Mouse (Mus musculus) activated CD4-positive, CD25-positive, alpha-beta regulatory T cell (primary cell): ENCODE measurements around the gene Tsen2. TPM values are rescaled to one million over a fixed set of nuclear protein-coding genes. Genes with fewer than 3 reads are reported as not detected.

Source experiments
- polyA plus RNA-seq, 2 experiments: library from polyadenylated mRNA; unstranded; fragments of 100-300 nt; shearing (Covaris generic); gene quantifications; one replicate each; pipeline ENCODE4 v1.2.1; 2017

Gene Tsen2
- 10 to 100 TPM in 1 of 2 experiments, 1 to 10 TPM in 1; 5.8 to 14.1 TPM for polyA plus RNA-seq

GRCm38 (mm10) chr6:115544442-115544970 lies at the start of gene Tsen2:
Gene Tsen2 (plus strand): TSS chr6:115544664.

DNA sequence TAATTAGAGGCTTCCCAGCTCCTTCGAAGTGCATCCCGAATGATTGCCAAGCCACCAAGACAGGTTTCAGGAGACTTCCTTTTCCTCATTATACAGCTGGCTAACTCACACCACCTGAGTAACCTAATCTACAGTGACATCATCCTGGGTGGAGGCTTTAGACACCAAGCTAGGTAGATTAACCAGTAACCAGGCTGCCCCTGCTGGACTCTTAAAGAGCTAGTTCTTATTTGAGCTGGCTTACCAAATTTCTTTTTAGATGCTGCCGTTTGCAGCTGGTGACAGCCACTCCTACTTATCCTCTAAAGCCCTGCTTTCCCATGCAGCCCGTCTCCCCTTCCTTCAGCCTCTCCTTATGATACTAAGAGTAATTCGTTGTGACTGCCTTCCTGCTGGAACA lies 48.0 kb downstream of the Tsen2 start, which contains the start of gene Mkrn2os:
Gene Mkrn2os (minus strand): TSS at position 119 of the 400 bp plus-strand sequence.

GRCm38 (mm10) chr6:115601715-115602523 lies 57.5 kb downstream of the Tsen2 start, which contains the start of gene Mkrn2:
Gene Mkrn2 (plus strand): TSS chr6:115601902.

Other genes starting within 250 kb of the Tsen2 start
- 1 to 10 TPM; 2.6 to 6.8 TPM for gene Pparg, start 183.7 kb upstream of the Tsen2 start, polyA plus RNA-seq
- under 1 TPM; 0.09 to 0.33 TPM for gene Mkrn2os, start 47.9 kb downstream of the Tsen2 start, polyA plus RNA-seq
- gene Mkrn2, start 57.2 kb downstream of the Tsen2 start, polyA plus RNA-seq: 10 to 100 TPM; 29.1 to 37.1 TPM
- 100 to 1,000 TPM; 100 to 102 TPM for gene Raf1, start 132.0 kb downstream of the Tsen2 start, polyA plus RNA-seq
- not detected for gene Tmem40, start 217.7 kb downstream of the Tsen2 start, polyA plus RNA-seq
- gene Cand2, start 229.9 kb downstream of the Tsen2 start, polyA plus RNA-seq: 1 to 10 TPM; 5.5 to 5.9 TPM